Mouse (Mus musculus) small intestine, adult 2 months (tissue): ENCODE measurements at regions not wholly inside any gene's neighbourhood (a gene's known extent, or its start where the extent isn't known, plus 50 kb on each side); places are given as distances from the start of the nearest gene placed in this dataset.

Source experiments
- H3K27ac ChIP-seq: fragments of 200-500 bp; 2 replicates; pipeline ENCODE4 v1.5.1; 2012; ENCODE audit warnings: low read depth, low read length, control low read depth, inconsistent platforms; ENCODE audit not compliant: insufficient read depth
- H3K27me3 ChIP-seq: fragments of 200-500 bp; 2 replicates; pipeline ENCODE4 v1.6.1; 2012; ENCODE audit warnings: mild to moderate bottlenecking, moderate library complexity, low read length, inconsistent platforms; ENCODE audit not compliant: control insufficient read depth, insufficient read depth
- H3K36me3 ChIP-seq: fragments of 200-500 bp; 2 replicates; pipeline ENCODE4 v1.6.1; 2012; ENCODE audit warnings: mild to moderate bottlenecking, low read length, control low read depth, inconsistent platforms; ENCODE audit not compliant: control insufficient read depth, insufficient read depth
- H3K4me1 ChIP-seq: fragments of 200-500 bp; 2 replicates; pipeline ENCODE4 v1.6.1; 2012; ENCODE audit warnings: low read length, inconsistent platforms, mixed read lengths; ENCODE audit not compliant: control insufficient read depth, insufficient read depth, insufficient read length
- H3K4me3 ChIP-seq: fragments of 200-500 bp; 2 replicates; pipeline ENCODE4 v1.5.1; 2012; ENCODE audit warnings: low read depth, mild to moderate bottlenecking, control low read depth, inconsistent platforms, low read length, moderate library complexity
- CTCF ChIP-seq: fragments of 200-500 bp; IDR thresholded peaks from 2 replicates; pipeline ENCODE4 v1.5.1; 2012; ENCODE audit warnings: low read depth, mild to moderate bottlenecking, control low read depth, inconsistent platforms, low read length, moderate library complexity, mixed read lengths; ENCODE audit not compliant: insufficient replicate concordance, insufficient read length; ENCODE audit errors: extremely low read depth
- POLR2A ChIP-seq: fragments of 200-500 bp; IDR thresholded peaks from 2 replicates; pipeline ENCODE4 v1.6.1; 2012; ENCODE audit warnings: low read depth, mild to moderate bottlenecking, control low read depth, inconsistent platforms, low read length, moderate library complexity
- WGBS: fragments of 180-500 bp; shearing (Covaris S2); methylation state at CpG from one replicate; pipeline ENCODE4 v1.1.7; 2018; 5-methylcytosine and 5-hydroxymethylcytosine counted together

- TF ChIP-seq POLR2A (no peak), CTCF (no peak)
- 89% methylated on average over 9 of the region's 9 CpGs for WGBS
- Histone ChIP-seq H3K27ac (no peak overlapping the region), H3K4me1 (no peaks in the 10 kb centered on the region), H3K4me3 (no peak overlapping the region), H3K27me3 (no peaks in the 10 kb centered on the region), H3K36me3 (no peaks in the 10 kb centered on the region)
Observed at GRCm38 (mm10) chr10:21520854-21521253, 72.1 kb upstream of the 1700020N01Rik start.

- H3K27ac ChIP-seq = no peak overlapping the region
Observed at GRCm38 (mm10) chr10:21525555-21525954, 67.4 kb upstream of the 1700020N01Rik start.

GRCm38 (mm10) chr10:21528396-21528795 is 64.5 kb upstream of the 1700020N01Rik start:
- Histone ChIP-seq H3K4me3 (no peak overlapping the region), H3K36me3 (no peaks in the 10 kb centered on the region), H3K4me1 (no peaks in the 10 kb centered on the region), H3K27ac (no peak overlapping the region), H3K27me3 (no peaks in the 10 kb centered on the region)
- TF ChIP-seq POLR2A (no peak), CTCF (no peak)
- 87% methylated on average over 3 of the region's 3 CpGs for WGBS

More at GRCm38 (mm10) chr10:21525555-21525954, 67.4 kb upstream of the 1700020N01Rik start:
- Histone ChIP-seq H3K4me3 (no peak overlapping the region), H3K4me1 (no peaks in the 10 kb centered on the region), H3K36me3 (no peaks in the 10 kb centered on the region), H3K27me3 (no peaks in the 10 kb centered on the region)
- 47% methylated on average over 2 of the region's 2 CpGs for WGBS
- no peak for TF ChIP-seq POLR2A
- TF ChIP-seq CTCF = no peak

DNA sequence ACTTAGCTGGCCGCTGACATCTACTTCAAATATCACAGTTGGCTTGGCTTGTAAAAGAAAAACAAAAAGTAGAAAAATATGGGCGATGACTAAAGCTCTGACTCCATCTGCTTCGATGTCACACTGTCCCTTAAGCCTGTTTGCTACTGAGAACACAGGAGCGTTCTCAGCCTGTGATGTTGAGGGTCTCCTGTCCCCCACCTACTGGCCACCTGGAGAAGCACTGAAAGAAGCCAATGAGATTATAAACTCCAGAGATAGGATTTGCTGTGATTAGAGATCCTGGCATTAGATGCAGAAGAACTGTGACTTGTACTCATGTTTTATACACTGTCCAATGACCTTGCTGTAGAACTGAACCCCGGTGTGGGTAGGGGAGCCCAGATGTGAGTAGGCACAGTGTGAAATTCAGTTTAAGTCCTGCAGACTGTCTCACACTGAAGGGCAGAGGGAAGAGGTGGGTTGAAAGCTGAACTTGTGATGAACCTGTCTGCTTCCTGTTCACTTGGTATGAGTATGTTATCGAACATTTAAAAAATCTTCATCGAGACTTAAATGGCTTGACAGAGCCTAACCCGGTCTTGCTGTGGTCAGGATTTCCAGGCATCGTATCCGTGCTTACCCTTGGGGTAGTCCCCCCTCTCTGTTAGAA is 63.7 kb upstream of the 1700020N01Rik start:
- H3K27ac ChIP-seq = no peak overlapping the region
- H3K4me1 ChIP-seq = no peaks in the 10 kb centered on the region
- WGBS = 80% methylated on average over 10 of the region's 10 CpGs
- TF ChIP-seq POLR2A = no peak
- no peak for TF ChIP-seq CTCF
- H3K36me3 ChIP-seq = no peaks in the 10 kb centered on the region
- no peak overlapping the region for H3K4me3 ChIP-seq
- H3K27me3 ChIP-seq = no peaks in the 10 kb centered on the region

- WGBS = 50% methylated on average over 1 of the region's 1 CpGs
- Histone ChIP-seq H3K27me3 (no peaks in the 10 kb centered on the region), H3K27ac (no peak overlapping the region), H3K4me3 (no peak overlapping the region), H3K4me1 (no peaks in the 10 kb centered on the region), H3K36me3 (no peaks in the 10 kb centered on the region)
- TF ChIP-seq CTCF (no peak), POLR2A (no peak)
Observed at GRCm38 (mm10) chr10:21532142-21532541, 60.8 kb upstream of the 1700020N01Rik start.

DNA sequence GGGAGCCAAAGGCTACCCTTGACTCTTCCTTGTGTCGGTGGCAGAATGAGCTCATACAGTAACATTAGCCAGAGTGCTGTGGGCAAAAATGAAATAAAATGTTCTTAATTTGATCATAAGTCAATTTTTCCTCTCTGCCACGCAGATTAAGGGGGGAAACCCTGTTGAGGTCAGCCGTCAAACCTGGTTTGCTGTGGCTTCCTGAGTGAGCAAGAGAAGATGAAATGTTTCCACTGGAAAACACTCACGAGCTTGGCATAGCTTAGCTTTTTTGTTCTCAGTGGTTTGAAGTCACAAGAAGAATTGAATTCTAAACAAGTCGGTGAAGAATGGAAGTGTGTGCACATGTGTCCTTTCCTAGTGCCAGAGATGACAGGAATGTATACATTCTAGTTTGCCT is 57.3 kb upstream of the 1700020N01Rik start:
- Histone ChIP-seq H3K4me3 (no peak overlapping the region), H3K4me1 (no peaks in the 10 kb centered on the region), H3K27me3 (no peaks in the 10 kb centered on the region), H3K36me3 (no peaks in the 10 kb centered on the region), H3K27ac (no peak overlapping the region)
- WGBS = 65% methylated on average over 5 of the region's 5 CpGs
- TF ChIP-seq CTCF = no peak
- no peak for TF ChIP-seq POLR2A

GRCm38 (mm10) chr10:21538481-21538880 is 54.5 kb upstream of the 1700020N01Rik start:
- WGBS = 90% methylated on average over 6 of the region's 6 CpGs
- TF ChIP-seq POLR2A (no peak), CTCF (no peak)
- Histone ChIP-seq H3K27ac (no peak overlapping the region), H3K36me3 (no peaks in the 10 kb centered on the region), H3K27me3 (no peaks in the 10 kb centered on the region), H3K4me3 (no peak overlapping the region), H3K4me1 (no peaks in the 10 kb centered on the region)
